Mouse (Mus musculus) liver, adult 2 months (tissue): Measurements from ENCODE around the gene Padi6.
A peak's percentile ranks its signal among the peaks of the same experiment; 100 is the strongest.

Experiments used
- CTCF ChIP-seq: fragments of 200-500 bp; IDR thresholded peaks from 2 replicates; pipeline ENCODE4 v1.5.1; 2011; ENCODE audit warnings: low read depth, low read length, control low read depth
- POLR2A ChIP-seq: fragments of 200-500 bp; IDR thresholded peaks from 2 replicates; pipeline ENCODE4 v1.6.1; 2011; ENCODE audit warnings: low read length, control low read depth; ENCODE audit not compliant: insufficient read depth; ENCODE audit errors: extremely low read depth

DNA sequence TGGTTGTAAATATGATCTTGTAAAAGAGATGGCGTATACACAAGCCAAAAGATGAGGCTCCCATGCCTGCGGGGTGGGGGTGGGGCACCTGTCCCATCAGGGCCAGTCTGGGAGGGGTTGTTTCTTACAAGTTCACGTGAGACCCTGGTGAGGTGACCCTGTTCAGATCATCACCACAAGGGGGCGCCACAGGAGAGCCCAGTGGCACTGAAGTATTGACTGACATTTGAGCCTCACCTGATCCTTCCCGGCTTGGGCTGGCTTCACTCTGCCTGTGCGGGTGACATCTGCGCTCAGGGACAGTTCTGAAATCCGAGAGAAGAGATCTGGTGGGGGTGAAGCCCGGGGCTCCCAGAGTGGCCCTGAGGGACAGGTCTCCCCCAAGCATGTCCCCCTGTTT, 20.7 kb upstream of the Padi6 start:
- TF ChIP-seq CTCF (peak; percentile 83), POLR2A (no peak)
